Mouse (Mus musculus) lung, embryonic 14.5 days (tissue): ENCODE results near the gene Cdv3. TPM values are rescaled to one million over a fixed set of nuclear protein-coding genes. Genes with fewer than 3 reads are reported as not detected.

ENCODE experiments used
- ATAC-seq: fragments of 200-750 bp; cut with Nextera tagmentation; 2 replicates; pipeline ENCODE4 v1.8.0; 2017; ENCODE audit warnings: mild to moderate bottlenecking, moderate TSS enrichment, moderate library complexity; ENCODE audit not compliant: insufficient read depth
- DNase-seq: peaks from one replicate; pipeline ENCODE4 v3.0.0-alpha.2; 2015
- H3K27ac ChIP-seq: fragments of 300-500 bp; sonication (generic); 2 replicates; pipeline ENCODE4 v1.5.1; 2014; ENCODE audit warnings: low read depth, mild to moderate bottlenecking, moderate library complexity
- H3K27me3 ChIP-seq: fragments of 300-500 bp; sonication (generic); 2 replicates; pipeline ENCODE4 v1.6.1; 2014; ENCODE audit warnings: low read length, control low read depth; ENCODE audit not compliant: insufficient read depth
- H3K36me3 ChIP-seq: fragments of 300-500 bp; sonication (generic); 2 replicates; pipeline ENCODE4 v1.6.1; 2014; ENCODE audit warnings: control low read depth; ENCODE audit not compliant: insufficient read depth
- H3K4me1 ChIP-seq: fragments of 300-500 bp; sonication (generic); 2 replicates; pipeline ENCODE4 v1.6.1; 2014; ENCODE audit warnings: antibody characterized with exemption, control low read depth; ENCODE audit not compliant: insufficient read depth
- H3K4me2 ChIP-seq: fragments of 300-500 bp; sonication (generic); 2 replicates; pipeline ENCODE4 v1.6.1; 2014; ENCODE audit warnings: mild to moderate bottlenecking
- H3K4me3 ChIP-seq: fragments of 300-500 bp; sonication (generic); 2 replicates; pipeline ENCODE4 v1.5.1; 2014; ENCODE audit warnings: low read depth, low read length
- H3K9ac ChIP-seq: fragments of 300-500 bp; sonication (generic); 2 replicates; pipeline ENCODE4 v1.6.1; 2014
- H3K9me3 ChIP-seq: fragments of 300-500 bp; sonication (generic); 2 replicates; pipeline ENCODE4 v1.6.1; 2016; ENCODE audit warnings: low read depth, low read length, control low read depth
- CTCF ChIP-seq: IDR thresholded peaks from 2 replicates; pipeline ENCODE4 v1.5.1; 2016; ENCODE audit warnings: antibody characterized with exemption, low read depth
- WGBS: fragments of 180-500 bp; shearing (Covaris S2); extraction: QIAGEN DNeasy Blood & Tissue Kit; methylation state at CpG from one replicate; pipeline ENCODE4 v1.1.7; 2014; 5-methylcytosine and 5-hydroxymethylcytosine counted together
- polyA plus RNA-seq: library from polyadenylated mRNA; unstranded; fragments of >200 nt; fragmentation: Nextera tagmentation; extraction: Ambion mirVana; gene quantifications from 2 replicates; pipeline ENCODE4 v1.2.1, GENCODE M21; 2014

The Cdv3 gene
- polyA plus RNA-seq, 1 experiment from 2014 or later, result 93.4 TPM

DNA sequence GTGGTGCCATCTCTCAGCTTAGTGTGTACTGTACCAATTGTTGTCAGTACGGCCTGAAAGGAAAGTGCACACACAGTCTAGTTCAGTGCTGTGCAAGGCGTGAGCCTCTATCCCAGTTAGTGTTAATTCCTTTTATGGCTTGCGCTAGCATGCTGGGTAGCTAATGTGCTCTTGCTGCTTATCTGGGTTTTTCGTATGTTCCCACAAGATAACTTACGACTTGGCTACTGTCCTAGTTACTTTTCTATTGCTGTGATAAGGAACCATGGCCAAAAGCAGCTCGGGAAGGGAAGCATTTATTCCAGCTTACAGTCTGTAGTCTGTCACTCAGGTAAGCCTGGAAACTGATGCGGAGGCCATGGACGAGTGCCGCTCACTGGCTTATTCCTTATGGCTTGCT lies 39.2 kb downstream of the Cdv3 start:
- no peak overlapping the region for H3K4me2 ChIP-seq
- 78% methylated on average over 9 of the region's 9 CpGs for WGBS
- H3K36me3 ChIP-seq, result peaks cover 90% of the 10 kb centered on the region
- TF ChIP-seq CTCF, result no peak
- DNase-seq (no peak), ATAC-seq (peak; percentile 41; the same call in 1 of the 2 replicates)
- no peak overlapping the region for H3K9ac ChIP-seq
- H3K4me1 ChIP-seq, result no peaks in the 10 kb centered on the region
- no peak overlapping the region; the same call in 1 of the 2 replicates for H3K27ac ChIP-seq
- no peak overlapping the region for H3K4me3 ChIP-seq
- no peaks in the 10 kb centered on the region for H3K9me3 ChIP-seq
- H3K27me3 ChIP-seq, result no peaks in the 10 kb centered on the region

DNA sequence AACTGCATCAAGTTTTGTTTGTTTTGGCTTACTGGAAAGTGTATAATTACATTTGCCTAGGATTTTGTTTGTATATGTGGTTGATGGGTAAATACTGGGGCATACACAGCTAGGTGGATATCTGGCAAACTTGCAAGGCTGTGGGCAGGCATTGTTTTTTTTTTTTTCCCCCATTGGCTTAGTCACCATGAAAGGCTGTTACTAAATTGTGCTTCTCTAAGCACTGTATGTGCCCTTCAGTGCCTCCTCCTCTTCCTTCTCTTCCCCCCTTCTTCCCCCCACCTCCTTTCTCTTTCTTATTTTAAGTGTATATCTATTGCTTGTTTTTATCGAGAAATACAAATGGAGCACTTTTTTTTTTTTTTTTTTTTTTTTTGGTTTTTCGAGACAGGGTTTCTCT lies 41.0 kb downstream of the Cdv3 start:
- no peak for DNase-seq
- H3K27me3 ChIP-seq, result no peaks in the 10 kb centered on the region

DNA sequence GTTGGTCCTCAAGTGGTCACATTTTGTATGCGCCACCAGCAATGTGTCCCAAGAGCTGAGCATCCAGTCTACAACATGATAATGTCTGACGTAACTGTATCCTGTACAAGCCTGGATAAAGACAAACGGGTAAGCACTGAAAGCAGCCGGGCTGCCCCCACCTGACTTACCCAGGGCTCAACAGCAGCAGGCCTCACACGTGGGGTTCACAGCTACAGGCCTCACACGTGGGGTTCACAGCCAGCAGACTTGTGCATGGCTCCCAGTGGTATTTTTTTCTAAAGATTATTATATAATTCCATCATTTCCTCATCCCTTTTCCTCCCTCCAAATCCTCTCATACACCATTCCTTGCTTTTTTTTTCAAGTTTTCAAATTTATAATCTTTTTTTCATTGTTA lies 55.8 kb downstream of the Cdv3 start:
- WGBS, result 87% methylated on average over 6 of the region's 6 CpGs
- Histone ChIP-seq H3K27ac (no peak overlapping the region), H3K4me3 (no peak overlapping the region), H3K9ac (no peak overlapping the region), H3K9me3 (no peaks in the 10 kb centered on the region), H3K4me2 (no peak overlapping the region), H3K27me3 (no peaks in the 10 kb centered on the region), H3K4me1 (no peaks in the 10 kb centered on the region), H3K36me3 (peaks cover 80% of the 10 kb centered on the region)
- no peak for TF ChIP-seq CTCF
- no peak for ATAC-seq
- no peak for DNase-seq

More for the DNA sequence above, 41.0 kb downstream of the Cdv3 start:
- Histone ChIP-seq H3K36me3 (peaks cover 91% of the 10 kb centered on the region), H3K27ac (no peak overlapping the region), H3K9ac (no peak overlapping the region), H3K4me3 (no peak overlapping the region), H3K4me2 (no peak overlapping the region), H3K4me1 (no peaks in the 10 kb centered on the region), H3K9me3 (no peaks in the 10 kb centered on the region)
- 83% methylated on average over 1 of the region's 2 CpGs for WGBS
- TF ChIP-seq CTCF, result no peak
- ATAC-seq, result no peak

DNA sequence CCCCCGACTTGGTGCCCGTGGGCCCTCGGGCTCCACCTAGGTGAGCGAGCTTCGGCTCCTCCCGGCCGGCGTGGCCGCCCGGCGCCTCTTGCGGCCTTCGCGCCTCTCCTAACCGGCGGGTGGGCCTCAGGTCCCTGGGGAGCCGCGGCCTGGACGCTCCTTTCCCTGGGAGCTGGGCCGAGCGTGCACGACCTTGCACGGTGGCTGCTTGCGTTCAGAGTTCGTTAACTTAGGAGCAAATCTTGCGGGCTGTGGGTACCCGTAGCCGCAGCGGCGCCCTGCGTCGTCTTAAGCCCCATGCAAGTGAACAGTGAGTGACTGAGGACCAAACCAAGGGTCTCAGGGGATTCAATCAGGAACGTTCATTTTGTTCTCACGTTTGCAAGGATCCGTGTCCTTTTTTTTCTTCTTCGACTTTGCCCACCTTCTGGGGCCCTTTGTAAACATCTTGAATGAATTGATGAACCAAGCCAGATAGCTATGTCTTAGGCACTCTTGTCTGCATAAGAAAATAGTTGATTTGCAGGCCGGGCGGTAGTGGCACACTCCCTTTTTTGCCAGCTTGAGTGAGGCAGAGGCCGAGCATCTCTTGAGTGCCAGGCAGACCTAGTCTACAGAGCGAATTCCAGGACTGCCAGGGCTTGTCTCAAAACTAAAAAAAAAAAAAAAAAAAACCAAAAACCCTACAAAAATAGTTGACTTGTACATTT lies 60.2 kb downstream of the Cdv3 start:
- Histone ChIP-seq H3K36me3 (peaks cover 40% of the 10 kb centered on the region), H3K27me3 (no peaks in the 10 kb centered on the region), H3K4me1 (no peaks in the 10 kb centered on the region), H3K4me2 (peak overlapping the region; percentile 79), H3K9me3 (no peaks in the 10 kb centered on the region), H3K9ac (peak overlapping the region; percentile 87), H3K4me3 (peak overlapping the region; percentile 96), H3K27ac (peak overlapping the region; percentile 89)
- WGBS, result under 1% methylated on average over 40 of the region's 40 CpGs
- DNase-seq (peak; percentile 37), ATAC-seq (peak; percentile 79)
- no peak for TF ChIP-seq CTCF

GRCm38 (mm10) chr9:103304927-103305326 lies 60.7 kb downstream of the Cdv3 start, which contains the start of the genes 1300017J02Rik and Topbp1:
TSS of gene 1300017J02Rik (minus strand) at chr9:103305082.
TSS of gene Topbp1 (plus strand) at chr9:103305215.
- H3K27me3 ChIP-seq, result no peaks in the 10 kb centered on the region
- WGBS, result under 1% methylated on average over 49 of the region's 49 CpGs
- peak within 1 kb of the TSS; percentile 79 for H3K4me2 ChIP-seq
- ATAC-seq (peak; percentile 96), DNase-seq (peak; percentile 99)
- no peaks in the 10 kb centered on the region for H3K9me3 ChIP-seq
- H3K4me3 ChIP-seq, result peak within 1 kb of the TSS; percentile 96
- H3K27ac ChIP-seq, result peak within 1 kb of the TSS; percentile 89
- peaks cover 36% of the 10 kb centered on the region for H3K36me3 ChIP-seq
- H3K9ac ChIP-seq, result peak within 1 kb of the TSS; percentile 87
- 0 out of 2 replicates have a peak, but pooled peaks have one; percentile 5 for TF ChIP-seq CTCF
- H3K4me1 ChIP-seq, result no peaks in the 10 kb centered on the region

Other genes with a start within 250 kb of the Cdv3 start
- gene Srprb, start 163.7 kb downstream of the Cdv3 start, polyA plus RNA-seq, result 63.5 and 68.2 TPM in 2 replicates
- gene Gm20425, start 135.5 kb downstream of the Cdv3 start, polyA plus RNA-seq, result 3.4 TPM in 1 of 2 replicates, not detected in the other
- gene Trf, start 135.4 kb downstream of the Cdv3 start, polyA plus RNA-seq, result 35.5 and 44.6 TPM in 2 replicates
- 0.51 and 0.78 TPM in 2 replicates for gene 1300017J02Rik, start 60.8 kb downstream of the Cdv3 start, polyA plus RNA-seq
- gene Topbp1, start 60.6 kb downstream of the Cdv3 start, polyA plus RNA-seq, result 96.5 and 103 TPM in 2 replicates
- 0.50 and 0.68 TPM in 2 replicates for gene Bfsp2, start 114.6 kb upstream of the Cdv3 start, polyA plus RNA-seq